Mouse (Mus musculus): ENCODE results near the gene Oas3. TPM values are rescaled to one million over a fixed set of nuclear protein-coding genes. Genes with fewer than 3 reads are reported as not detected.

Oas3 gene
- polyA plus RNA-seq, 1 experiment from 2014 or later, result 0.81 TPM

GRCm38 (mm10) chr5:120711827-120712226 is 65.6 kb downstream of the Oas3 start, which contains the start of gene Dtx1:
Gene Dtx1 (minus strand): TSS chr5:120711927.
- peaks cover 56% of the 10 kb centered on the region for H3K4me1 ChIP-seq
- H3K27ac ChIP-seq, result peak within 1 kb of the TSS; percentile 88
- peak within 1 kb of the TSS; percentile 77 for H3K4me3 ChIP-seq
- H3K4me2 ChIP-seq, result peak within 1 kb of the TSS; percentile 95
- no peaks in the 10 kb centered on the region for H3K36me3 ChIP-seq (replicated peaks)
- H3K27me3 ChIP-seq (replicated peaks), result no peaks in the 10 kb centered on the region
- peak within 1 kb of the TSS; percentile 98 for H3K9ac ChIP-seq
- no peaks in the 10 kb centered on the region for H3K9me3 ChIP-seq
- ATAC-seq (replicated peaks), result no peak
- WGBS, result 31% methylated on average over 3 of the region's 3 CpGs

DNA sequence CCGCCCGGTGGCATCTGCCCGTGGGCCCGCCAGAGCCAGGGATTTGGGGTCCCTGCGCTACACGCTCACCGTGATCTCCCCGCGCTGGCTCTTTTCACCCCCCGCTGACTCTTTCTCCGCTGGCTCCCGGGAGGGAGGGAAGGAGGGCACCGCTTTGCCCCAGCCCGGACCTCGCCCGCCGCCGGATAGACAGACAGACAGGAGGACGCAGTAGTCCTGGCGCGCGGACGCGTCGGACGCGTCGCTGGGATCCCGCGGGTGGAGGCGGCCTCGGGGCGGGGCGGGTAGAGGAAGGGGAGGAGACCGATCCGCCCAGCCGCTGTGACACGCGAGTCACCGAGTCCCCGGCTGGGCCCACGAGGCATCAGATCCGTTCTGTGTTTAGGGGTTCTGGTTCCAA is 66.0 kb downstream of the Oas3 start:
- ATAC-seq (replicated peaks), result peak; percentile 46

DNA sequence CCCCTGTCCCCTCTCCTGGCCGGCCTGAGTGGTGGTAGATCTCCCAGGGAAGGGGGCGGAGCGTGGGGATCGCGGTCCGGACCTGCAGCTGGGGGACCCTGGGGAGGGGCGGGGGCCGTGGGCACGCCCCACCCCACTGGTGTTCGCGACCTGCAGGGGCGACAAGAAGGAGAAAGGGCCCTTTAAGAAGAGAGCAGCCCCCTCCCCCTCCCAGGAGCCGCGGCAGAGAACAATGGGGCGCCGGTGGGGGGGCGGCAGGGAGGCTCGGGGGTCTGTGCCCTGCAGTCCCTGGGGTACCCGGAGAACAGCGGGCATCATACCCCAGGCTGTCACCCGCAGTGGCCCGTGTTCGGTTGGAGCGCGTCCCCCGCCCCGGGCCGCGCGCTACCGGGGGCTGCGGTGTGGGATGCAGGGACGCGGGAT is 66.6 kb downstream of the Oas3 start:
- peak; percentile 26 for ATAC-seq (replicated peaks)
- Histone ChIP-seq H3K4me2 (peak overlapping the region; percentile 95), H3K4me3 (peak overlapping the region; percentile 77), H3K27ac (peak overlapping the region; percentile 88), H3K36me3 (replicated peaks) (no peaks in the 10 kb centered on the region), H3K9ac (peak overlapping the region; percentile 98), H3K4me1 (peaks cover 66% of the 10 kb centered on the region), H3K27me3 (replicated peaks) (no peaks in the 10 kb centered on the region), H3K9me3 (no peaks in the 10 kb centered on the region)
- WGBS, result under 1% methylated on average over 34 of the region's 34 CpGs

More for the DNA sequence above, 66.0 kb downstream of the Oas3 start:
- H3K27ac ChIP-seq, result peak overlapping the region; percentile 88
- peak overlapping the region; percentile 95 for H3K4me2 ChIP-seq
- no peaks in the 10 kb centered on the region for H3K36me3 ChIP-seq (replicated peaks)
- peak overlapping the region; percentile 77 for H3K4me3 ChIP-seq
- WGBS, result 0% methylated on average over 43 of the region's 43 CpGs
- no peaks in the 10 kb centered on the region for H3K27me3 ChIP-seq (replicated peaks)
- no peaks in the 10 kb centered on the region for H3K9me3 ChIP-seq
- H3K4me1 ChIP-seq, result peaks cover 60% of the 10 kb centered on the region
- H3K9ac ChIP-seq, result peak overlapping the region; percentile 98

- 1% methylated on average over 40 of the region's 40 CpGs for WGBS
- Histone ChIP-seq H3K4me3 (peak overlapping the region; percentile 77), H3K4me1 (peaks cover 71% of the 10 kb centered on the region)
Observed at GRCm38 (mm10) chr5:120710161-120710825, 67.2 kb downstream of the Oas3 start.

GRCm38 (mm10) chr5:120706976-120707375 is 70.5 kb downstream of the Oas3 start:
- no peaks in the 10 kb centered on the region for H3K9me3 ChIP-seq
- H3K27me3 ChIP-seq (replicated peaks), result no peaks in the 10 kb centered on the region
- peak overlapping the region; percentile 95 for H3K4me2 ChIP-seq
- peak overlapping the region; percentile 17 for H3K4me3 ChIP-seq
- no peaks in the 10 kb centered on the region for H3K36me3 ChIP-seq (replicated peaks)
- 0 out of 2 replicates have a peak overlapping the region, but pooled peaks have one; percentile 12 for H3K9ac ChIP-seq
- no peak for ATAC-seq (replicated peaks)
- H3K27ac ChIP-seq, result no peak overlapping the region
- 31% methylated on average over 13 of the region's 13 CpGs for WGBS
- peaks cover 69% of the 10 kb centered on the region for H3K4me1 ChIP-seq

More at GRCm38 (mm10) chr5:120710161-120710825, 67.2 kb downstream of the Oas3 start:
- Histone ChIP-seq H3K27me3 (replicated peaks) (no peaks in the 10 kb centered on the region), H3K9ac (peak overlapping the region; percentile 98), H3K27ac (peak overlapping the region; percentile 88), H3K36me3 (replicated peaks) (no peaks in the 10 kb centered on the region), H3K4me2 (peak overlapping the region; percentile 95), H3K9me3 (no peaks in the 10 kb centered on the region)
- ATAC-seq (replicated peaks), result peak; percentile 38

DNA sequence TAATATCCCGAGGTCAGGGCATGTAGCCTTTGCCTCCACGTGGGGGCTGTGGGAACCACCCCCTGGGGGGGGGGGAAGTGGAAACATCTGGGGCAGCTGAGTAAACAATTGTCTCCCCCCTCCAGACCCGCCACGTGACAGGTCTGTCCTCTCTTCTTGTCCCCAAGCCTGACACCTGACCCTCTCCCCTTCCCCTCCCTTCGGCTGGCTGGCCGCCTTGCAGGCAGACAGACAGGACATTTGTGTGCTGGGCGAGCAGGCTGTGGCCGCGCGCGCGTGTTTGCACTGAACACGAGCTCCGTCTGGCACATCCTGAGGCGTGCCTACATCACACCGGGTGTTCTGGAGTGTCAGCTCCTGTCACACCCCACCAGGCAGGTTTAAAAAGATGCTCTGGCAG is 70.9 kb downstream of the Oas3 start:
- Histone ChIP-seq H3K9ac (0 out of 2 replicates have a peak overlapping the region, but pooled peaks have one; percentile 12), H3K4me1 (peaks cover 66% of the 10 kb centered on the region), H3K4me3 (peak overlapping the region; percentile 17), H3K9me3 (no peaks in the 10 kb centered on the region), H3K27me3 (replicated peaks) (no peaks in the 10 kb centered on the region), H3K27ac (no peak overlapping the region), H3K4me2 (peak overlapping the region; percentile 95), H3K36me3 (replicated peaks) (no peaks in the 10 kb centered on the region)
- ATAC-seq (replicated peaks), result no peak
- WGBS, result 2% methylated on average over 16 of the region's 16 CpGs

- H3K27me3 ChIP-seq (replicated peaks), result no peaks in the 10 kb centered on the region
- H3K9me3 ChIP-seq, result no peaks in the 10 kb centered on the region
- no peak overlapping the region for H3K9ac ChIP-seq
- no peak overlapping the region for H3K4me3 ChIP-seq
- no peaks in the 10 kb centered on the region for H3K36me3 ChIP-seq (replicated peaks)
- 41% methylated on average over 6 of the region's 6 CpGs for WGBS
- no peak overlapping the region for H3K4me2 ChIP-seq
- no peak for ATAC-seq (replicated peaks)
- no peak overlapping the region for H3K27ac ChIP-seq
- H3K4me1 ChIP-seq, result peaks cover 68% of the 10 kb centered on the region
Observed at GRCm38 (mm10) chr5:120704421-120704820, 73.0 kb downstream of the Oas3 start.

GRCm38 (mm10) chr5:120703660-120704059 is 73.8 kb downstream of the Oas3 start:
- no peak overlapping the region for H3K27ac ChIP-seq
- H3K4me1 ChIP-seq, result peaks cover 68% of the 10 kb centered on the region
- H3K9ac ChIP-seq, result 0 out of 2 replicates have a peak overlapping the region, but pooled peaks have one; percentile 5
- ATAC-seq (replicated peaks), result no peak
- H3K4me2 ChIP-seq, result no peak overlapping the region
- no peaks in the 10 kb centered on the region for H3K36me3 ChIP-seq (replicated peaks)
- H3K27me3 ChIP-seq (replicated peaks), result no peaks in the 10 kb centered on the region
- no peak overlapping the region for H3K4me3 ChIP-seq
- no peaks in the 10 kb centered on the region for H3K9me3 ChIP-seq
- WGBS, result 79% methylated on average over 3 of the region's 3 CpGs

Other genes with a start within 250 kb of the Oas3 start
- 15.8 and 17.7 TPM in 2 replicates for gene Tpcn1, start 189.0 kb downstream of the Oas3 start, polyA plus RNA-seq (2015; fragmentation: Nextera tagmentation; extraction: Ambion mirVana)
- 1.7 and 1.8 TPM in 2 replicates for gene Iqcd, start 188.6 kb downstream of the Oas3 start, polyA plus RNA-seq (2015; fragmentation: Nextera tagmentation; extraction: Ambion mirVana)
- gene Rita1, start 165.1 kb downstream of the Oas3 start, polyA plus RNA-seq (2015; fragmentation: Nextera tagmentation; extraction: Ambion mirVana), result 28.3 and 30.6 TPM in 2 replicates
- 39.9 and 43.7 TPM in 2 replicates for gene Ddx54, start 164.9 kb downstream of the Oas3 start, polyA plus RNA-seq (2015; fragmentation: Nextera tagmentation; extraction: Ambion mirVana)
- 0.44 and 0.70 TPM in 2 replicates for gene Cfap73, start 143.4 kb downstream of the Oas3 start, polyA plus RNA-seq (2015; fragmentation: Nextera tagmentation; extraction: Ambion mirVana)
- 1.0 and 1.6 TPM in 2 replicates for gene Rasal1, start 128.8 kb downstream of the Oas3 start, polyA plus RNA-seq (2015; fragmentation: Nextera tagmentation; extraction: Ambion mirVana)
- 64.5 and 68.9 TPM in 2 replicates for gene Dtx1, start 65.7 kb downstream of the Oas3 start, polyA plus RNA-seq (2015; fragmentation: Nextera tagmentation; extraction: Ambion mirVana)
- gene Oas2, start 27.8 kb downstream of the Oas3 start, polyA plus RNA-seq (2015; fragmentation: Nextera tagmentation; extraction: Ambion mirVana), result 0.43 and 0.59 TPM in 2 replicates
- 0.23 and 0.28 TPM in 2 replicates for gene Oas1e, start 17.9 kb upstream of the Oas3 start, polyA plus RNA-seq (2015; fragmentation: Nextera tagmentation; extraction: Ambion mirVana)
- 0.31 and 0.41 TPM in 2 replicates for gene Oas1c, start 34.9 kb upstream of the Oas3 start, polyA plus RNA-seq (2015; fragmentation: Nextera tagmentation; extraction: Ambion mirVana)
- gene Oas1f, start 69.7 kb upstream of the Oas3 start, polyA plus RNA-seq (2015; fragmentation: Nextera tagmentation; extraction: Ambion mirVana), result not detected in 2 replicates
- gene Oas1h, start 83.8 kb upstream of the Oas3 start, polyA plus RNA-seq (2015; fragmentation: Nextera tagmentation; extraction: Ambion mirVana), result not detected in 2 replicates
- gene Oas1g, start 110.0 kb upstream of the Oas3 start, polyA plus RNA-seq (2015; fragmentation: Nextera tagmentation; extraction: Ambion mirVana), result 0.23 and 0.55 TPM in 2 replicates
- 0.92 and 1.3 TPM in 2 replicates for gene Oas1a, start 129.9 kb upstream of the Oas3 start, polyA plus RNA-seq (2015; fragmentation: Nextera tagmentation; extraction: Ambion mirVana)
- 0.10 and 0.13 TPM in 2 replicates for gene Oas1d, start 136.9 kb upstream of the Oas3 start, polyA plus RNA-seq (2015; fragmentation: Nextera tagmentation; extraction: Ambion mirVana)
- gene Rph3a, start 232.4 kb upstream of the Oas3 start, polyA plus RNA-seq (2015; fragmentation: Nextera tagmentation; extraction: Ambion mirVana), result 27.9 and 30.7 TPM in 2 replicates